Mouse (Mus musculus): ENCODE data around the gene Serpina5. TPM values are rescaled to one million over a fixed set of nuclear protein-coding genes. Genes with fewer than 3 reads are reported as not detected.
"Not testable (repeated sequence)": the region's sequence is repeated elsewhere in the genome, so short reads cannot be mapped to it uniquely, and the experiment has no call there.

The Serpina5 gene
- total and polyA plus RNA-seq, 2 experiments from 2014 or later, result 0.21 TPM; not detected in 1

- H3K27ac ChIP-seq, result no peak overlapping the region
- DNase-seq (ENCODE audit: low spot score), result no peak
- H3K9ac ChIP-seq (replicated peaks; ENCODE audit: low read length), result no peak overlapping the region
- H3K27me3 ChIP-seq (ENCODE audit: insufficient read depth, low read length), result no peaks in the 10 kb centered on the region
- no peaks in the 10 kb centered on the region for H3K9me3 ChIP-seq (ENCODE audit: low read length)
- H3K36me3 ChIP-seq (ENCODE audit: insufficient read depth, low read length), result no peaks in the 10 kb centered on the region
- H3K4me2 ChIP-seq (ENCODE audit: low read depth, low read length), result no peak overlapping the region
- H3K4me3 ChIP-seq (ENCODE audit: low read length), result no peak overlapping the region
- no peak for ATAC-seq
- WGBS, result 84% methylated on average over 2 of the region's 2 CpGs
- no peaks in the 10 kb centered on the region for H3K4me1 ChIP-seq (ENCODE audit: insufficient read depth, low read length)
- TF ChIP-seq CTCF (IDR thresholded peaks at IDR 0.05; ENCODE audit: low read depth), result no peak
Measured at GRCm38 (mm10) chr12:104090119-104090518, 10.8 kb upstream of the Serpina5 start.

DNA sequence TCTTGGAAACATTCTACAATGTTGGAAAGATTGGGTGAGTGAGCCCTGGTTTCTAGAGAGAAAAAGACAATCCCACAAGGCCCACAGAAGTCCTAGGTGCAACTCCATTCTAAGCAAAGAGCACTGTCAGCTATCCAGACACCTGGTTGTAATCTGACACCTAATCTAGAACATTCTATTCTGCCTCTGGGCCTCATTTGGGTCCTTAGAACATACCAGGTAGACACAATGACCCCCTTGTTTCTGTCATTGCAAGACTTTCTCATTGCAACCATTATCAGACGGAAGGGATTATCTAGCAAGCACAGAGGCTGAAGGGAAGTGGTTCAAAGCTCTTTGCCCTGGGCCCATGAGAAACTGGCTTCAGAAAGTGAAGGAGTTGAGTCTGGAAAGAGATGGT is 9.6 kb upstream of the Serpina5 start:
- no peaks in the 10 kb centered on the region for H3K27me3 ChIP-seq (ENCODE audit: insufficient read depth, low read length)
- WGBS, result 86% methylated on average over 1 of the region's 1 CpGs
- H3K4me1 ChIP-seq (ENCODE audit: insufficient read depth, low read length), result no peaks in the 10 kb centered on the region
- TF ChIP-seq CTCF (IDR thresholded peaks at IDR 0.05; ENCODE audit: low read depth), result no peak
- no peak for DNase-seq (ENCODE audit: low spot score)
- H3K36me3 ChIP-seq (ENCODE audit: insufficient read depth, low read length), result no peaks in the 10 kb centered on the region
- H3K27ac ChIP-seq, result no peak overlapping the region
- no peak overlapping the region for H3K4me2 ChIP-seq (ENCODE audit: low read depth, low read length)
- no peak overlapping the region for H3K4me3 ChIP-seq (ENCODE audit: low read length)
- no peaks in the 10 kb centered on the region for H3K9me3 ChIP-seq (ENCODE audit: low read length)
- H3K9ac ChIP-seq (replicated peaks; ENCODE audit: low read length), result no peak overlapping the region
- ATAC-seq, result no peak

GRCm38 (mm10) chr12:104105847-104106246 is 4.9 kb downstream of the Serpina5 start:
- Histone ChIP-seq H3K9ac (replicated peaks; ENCODE audit: low read length) (no peak overlapping the region), H3K27ac (no peak overlapping the region), H3K4me1 (ENCODE audit: insufficient read depth, low read length) (no peaks in the 10 kb centered on the region), H3K27me3 (ENCODE audit: insufficient read depth, low read length) (no peaks in the 10 kb centered on the region), H3K4me2 (ENCODE audit: low read depth, low read length) (no peak overlapping the region), H3K4me3 (ENCODE audit: low read length) (no peak overlapping the region), H3K36me3 (ENCODE audit: insufficient read depth, low read length) (no peaks in the 10 kb centered on the region), H3K9me3 (ENCODE audit: low read length) (no peaks in the 10 kb centered on the region)
- no peak for ATAC-seq
- TF ChIP-seq CTCF (IDR thresholded peaks at IDR 0.05; ENCODE audit: low read depth), result no peak
- DNase-seq (ENCODE audit: low spot score), result no peak

GRCm38 (mm10) chr12:104106919-104107318 is 6.0 kb downstream of the Serpina5 start:
- H3K9me3 ChIP-seq (ENCODE audit: low read length), result no peaks in the 10 kb centered on the region
- no peak overlapping the region for H3K27ac ChIP-seq
- no peak for ATAC-seq
- no peak for TF ChIP-seq CTCF (IDR thresholded peaks at IDR 0.05; ENCODE audit: low read depth)
- no peak overlapping the region for H3K4me2 ChIP-seq (ENCODE audit: low read depth, low read length)
- H3K36me3 ChIP-seq (ENCODE audit: insufficient read depth, low read length), result no peaks in the 10 kb centered on the region
- no peak overlapping the region for H3K4me3 ChIP-seq (ENCODE audit: low read length)
- no peak overlapping the region for H3K9ac ChIP-seq (replicated peaks; ENCODE audit: low read length)
- DNase-seq (ENCODE audit: low spot score), result no peak
- no peaks in the 10 kb centered on the region for H3K4me1 ChIP-seq (ENCODE audit: insufficient read depth, low read length)
- H3K27me3 ChIP-seq (ENCODE audit: insufficient read depth, low read length), result no peaks in the 10 kb centered on the region

DNA sequence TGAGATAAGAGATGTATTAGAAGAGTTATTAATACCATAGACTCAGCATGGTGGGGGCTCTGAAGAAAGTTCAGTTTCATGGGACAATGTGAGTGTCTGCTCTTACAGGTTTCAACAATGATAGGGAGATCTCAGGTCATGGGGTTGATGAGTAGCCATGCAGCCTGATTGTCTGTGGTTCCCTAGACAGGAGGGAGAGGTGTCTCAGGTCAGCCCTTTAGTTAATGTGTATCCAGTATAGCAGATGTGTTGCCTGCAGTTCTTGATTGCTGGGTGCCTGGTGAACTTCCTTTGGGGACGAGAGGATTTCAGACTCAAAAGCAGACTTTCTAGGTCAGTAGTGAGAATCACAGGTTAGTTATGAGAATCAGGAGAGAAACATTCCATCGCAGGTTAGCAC is 7.6 kb downstream of the Serpina5 start:
- H3K4me2 ChIP-seq (ENCODE audit: low read depth, low read length), result no peak overlapping the region
- no peak overlapping the region for H3K9ac ChIP-seq (replicated peaks; ENCODE audit: low read length)
- H3K36me3 ChIP-seq (ENCODE audit: insufficient read depth, low read length), result no peaks in the 10 kb centered on the region
- no peak for ATAC-seq
- H3K4me1 ChIP-seq (ENCODE audit: insufficient read depth, low read length), result no peaks in the 10 kb centered on the region
- H3K27ac ChIP-seq, result no peak overlapping the region
- H3K27me3 ChIP-seq (ENCODE audit: insufficient read depth, low read length), result no peaks in the 10 kb centered on the region
- no peaks in the 10 kb centered on the region for H3K9me3 ChIP-seq (ENCODE audit: low read length)
- TF ChIP-seq CTCF (IDR thresholded peaks at IDR 0.05; ENCODE audit: low read depth), result no peak
- DNase-seq (ENCODE audit: low spot score), result no peak
- H3K4me3 ChIP-seq (ENCODE audit: low read length), result no peak overlapping the region
- 89% methylated on average over 2 of the region's 2 CpGs for WGBS

DNA sequence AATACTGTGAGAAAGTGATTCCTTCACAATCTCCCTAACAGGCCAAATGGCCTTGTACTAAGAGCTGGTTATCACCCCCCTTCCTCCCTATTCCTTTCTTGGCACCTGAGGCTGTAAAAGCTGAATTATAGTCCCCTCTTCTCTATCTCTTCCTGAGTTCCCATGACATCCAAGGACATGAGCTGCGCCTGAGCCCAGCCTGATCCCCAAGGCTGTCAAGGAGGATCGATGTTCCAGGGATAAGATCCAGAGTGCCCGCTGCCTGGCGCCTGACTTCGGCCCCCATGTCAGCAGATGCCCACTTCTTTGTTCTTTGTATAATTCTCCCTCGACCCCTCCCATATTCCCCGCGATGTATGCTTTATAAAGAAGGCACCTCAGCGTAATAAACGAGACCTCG is 11.4 kb downstream of the Serpina5 start, which contains the start of gene Serpina3a:
Serpina3a (plus strand) TSS at position 392 of the 400 bp plus-strand sequence.
- not testable (repeated sequence) for H3K36me3 ChIP-seq (ENCODE audit: insufficient read depth, low read length); H3K4me3 ChIP-seq (ENCODE audit: low read length); H3K27me3 ChIP-seq (ENCODE audit: insufficient read depth, low read length); H3K9ac ChIP-seq (replicated peaks; ENCODE audit: low read length); H3K9me3 ChIP-seq (ENCODE audit: low read length); H3K4me1 ChIP-seq (ENCODE audit: insufficient read depth, low read length); H3K27ac ChIP-seq; H3K4me2 ChIP-seq (ENCODE audit: low read depth, low read length); ATAC-seq; DNase-seq (ENCODE audit: low spot score)
- WGBS, result 88% methylated on average over 11 of the region's 11 CpGs

- DNase-seq (ENCODE audit: low spot score) (no peak), ATAC-seq (no peak)
- Histone ChIP-seq H3K27ac (no peak overlapping the region), H3K27me3 (ENCODE audit: insufficient read depth, low read length) (no peaks in the 10 kb centered on the region), H3K9ac (replicated peaks; ENCODE audit: low read length) (no peak overlapping the region), H3K4me3 (ENCODE audit: low read length) (no peak overlapping the region), H3K4me2 (ENCODE audit: low read depth, low read length) (no peak overlapping the region), H3K9me3 (ENCODE audit: low read length) (no peaks in the 10 kb centered on the region), H3K4me1 (ENCODE audit: insufficient read depth, low read length) (no peaks in the 10 kb centered on the region), H3K36me3 (ENCODE audit: insufficient read depth, low read length) (no peaks in the 10 kb centered on the region)
- TF ChIP-seq CTCF (IDR thresholded peaks at IDR 0.05; ENCODE audit: low read depth), result no peak
- 50% methylated on average over 3 of the region's 3 CpGs for WGBS
Measured at GRCm38 (mm10) chr12:104114921-104115579, 14.1 kb downstream of the Serpina5 start.
